Mouse (Mus musculus) small intestine, adult 2 months (tissue): ENCODE data around the gene Slc4a4.

Source experiments
- CTCF ChIP-seq: fragments of 200-500 bp; IDR thresholded peaks from 2 replicates; pipeline ENCODE4 v1.5.1; 2012; ENCODE audit warnings: low read depth, mild to moderate bottlenecking, control low read depth, inconsistent platforms, low read length, moderate library complexity, mixed read lengths; ENCODE audit not compliant: insufficient replicate concordance, insufficient read length; ENCODE audit errors: extremely low read depth
- POLR2A ChIP-seq: fragments of 200-500 bp; IDR thresholded peaks from 2 replicates; pipeline ENCODE4 v1.6.1; 2012; ENCODE audit warnings: low read depth, mild to moderate bottlenecking, control low read depth, inconsistent platforms, low read length, moderate library complexity

- TF ChIP-seq POLR2A (no peak), CTCF (no peak)
These were observed 345.7 kb downstream of the Slc4a4 start for GRCm38 (mm10) chr5:89232313-89232712.
